Mouse (Mus musculus): ENCODE measurements around the gene Nlrp6. TPM values are rescaled to one million over a fixed set of nuclear protein-coding genes. Genes with fewer than 3 reads are reported as not detected.

The Nlrp6 gene
- total and polyA plus RNA-seq, 3 experiments, result 0.04 to 0.07 TPM; not detected in 1

DNA sequence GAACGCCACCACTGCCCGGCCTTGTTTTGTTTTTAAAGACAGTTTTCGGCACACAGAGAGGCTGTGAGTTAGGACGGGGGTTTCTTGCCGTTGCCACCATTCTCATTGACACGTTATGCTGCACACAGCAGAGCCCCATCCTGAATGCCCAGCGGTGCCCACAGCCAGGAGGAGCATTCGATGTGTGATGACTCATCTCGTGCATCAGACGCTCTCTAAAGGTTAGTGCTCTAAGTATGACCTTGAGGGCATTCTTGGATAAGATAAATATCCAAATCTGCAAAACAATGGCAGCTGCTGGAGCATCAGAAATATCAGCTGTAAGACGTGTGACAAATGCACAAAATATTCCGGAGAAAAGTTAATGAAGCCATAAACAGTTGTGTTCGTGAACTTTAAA lies 13.6 kb upstream of the Nlrp6 start:
- no peaks in the 10 kb centered on the region for H3K79me2 ChIP-seq (replicated peaks; ENCODE audit: control insufficient read depth, insufficient read depth, low read length)
- H3K27me3 ChIP-seq (ENCODE audit: control insufficient read depth, insufficient read depth, low read length), result no peaks in the 10 kb centered on the region
- H3K36me3 ChIP-seq (ENCODE audit: control insufficient read depth, insufficient read depth, low read length), result no peaks in the 10 kb centered on the region
- DNase-seq, result no peak
- TF ChIP-seq POLR2A (IDR thresholded peaks at IDR 0.05; ENCODE audit: insufficient read depth, low read depth, low read length) (no peak), CTCF (IDR thresholded peaks at IDR 0.05) (no peak), EP300 (IDR thresholded peaks at IDR 0.05; ENCODE audit: insufficient read depth, low read depth, low read length) (no peak)
- 70% methylated on average over 13 of the region's 13 CpGs for WGBS
- no peak overlapping the region for H3K4me3 ChIP-seq
- no peaks in the 10 kb centered on the region for H3K4me1 ChIP-seq (ENCODE audit: control insufficient read depth, insufficient read depth, low read length)
- H3K27ac ChIP-seq, result no peak overlapping the region
- intact Hi-C loops (cut with DNase I), result loop anchor here (5.0 kb wide), 1 partner anchor 50 kb away; the partner anchor contains the start of genes Gm45717 and Ifitm2
- no peak overlapping the region for H3K9ac ChIP-seq (ENCODE audit: low read depth, low read length)

DNA sequence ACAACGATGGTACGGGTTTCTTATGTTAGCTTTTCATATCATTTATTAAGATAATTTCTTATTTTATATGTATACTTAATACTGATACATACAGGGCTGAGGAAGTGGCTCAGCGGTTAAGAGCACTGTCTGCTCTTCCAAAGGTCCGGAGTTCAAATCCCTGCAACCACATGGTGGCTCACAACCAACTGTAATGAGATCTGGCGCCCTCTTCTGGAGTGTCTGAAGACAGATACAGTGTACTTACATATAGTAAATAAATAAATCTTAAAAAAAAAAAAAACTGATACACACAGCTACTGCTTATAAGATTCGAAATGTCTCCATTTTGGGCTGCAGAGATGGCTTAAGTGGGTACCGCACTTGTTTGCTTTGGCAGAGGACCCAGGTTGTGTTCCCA lies 13.0 kb upstream of the Nlrp6 start:
- Histone ChIP-seq H3K4me1 (ENCODE audit: control insufficient read depth, insufficient read depth, low read length) (no peaks in the 10 kb centered on the region), H3K27me3 (ENCODE audit: control insufficient read depth, insufficient read depth, low read length) (no peaks in the 10 kb centered on the region), H3K79me2 (replicated peaks; ENCODE audit: control insufficient read depth, insufficient read depth, low read length) (no peaks in the 10 kb centered on the region), H3K9ac (ENCODE audit: low read depth, low read length) (no peak overlapping the region), H3K4me3 (no peak overlapping the region), H3K27ac (no peak overlapping the region), H3K36me3 (ENCODE audit: control insufficient read depth, insufficient read depth, low read length) (no peaks in the 10 kb centered on the region)
- TF ChIP-seq CTCF (IDR thresholded peaks at IDR 0.05) (peak; percentile 47), EP300 (IDR thresholded peaks at IDR 0.05; ENCODE audit: insufficient read depth, low read depth, low read length) (no peak), POLR2A (IDR thresholded peaks at IDR 0.05; ENCODE audit: insufficient read depth, low read depth, low read length) (no peak)
- DNase-seq, result no peak
- 83% methylated on average over 7 of the region's 7 CpGs for WGBS
- intact Hi-C loops (cut with DNase I), result loop anchor here (1.0 to 5.0 kb wide), 6 partner anchors 33 to 269 kb away; partner anchors contain the start of genes Gm45717, Ifitm2 and Pgghg

- H3K27me3 ChIP-seq (ENCODE audit: control insufficient read depth, insufficient read depth, low read length), result no peaks in the 10 kb centered on the region
- H3K27ac ChIP-seq, result no peak overlapping the region
- no peaks in the 10 kb centered on the region for H3K79me2 ChIP-seq (replicated peaks; ENCODE audit: control insufficient read depth, insufficient read depth, low read length)
- H3K4me1 ChIP-seq (ENCODE audit: control insufficient read depth, insufficient read depth, low read length), result no peaks in the 10 kb centered on the region
- no peak for DNase-seq
- 58% methylated on average over 7 of the region's 7 CpGs for WGBS
- intact Hi-C loops (cut with DNase I), result loop anchor here (1.0 to 5.0 kb wide), 6 partner anchors 33 to 268 kb away; partner anchors contain the start of genes Gm45717, Ifitm2 and Pgghg
- no peak overlapping the region for H3K9ac ChIP-seq (ENCODE audit: low read depth, low read length)
- TF ChIP-seq EP300 (IDR thresholded peaks at IDR 0.05; ENCODE audit: insufficient read depth, low read depth, low read length), result no peak
- no peak for TF ChIP-seq POLR2A (IDR thresholded peaks at IDR 0.05; ENCODE audit: insufficient read depth, low read depth, low read length)
- TF ChIP-seq CTCF (IDR thresholded peaks at IDR 0.05), result no peak
- H3K36me3 ChIP-seq (ENCODE audit: control insufficient read depth, insufficient read depth, low read length), result no peaks in the 10 kb centered on the region
- no peak overlapping the region for H3K4me3 ChIP-seq
These were observed 12.5 kb upstream of the Nlrp6 start for GRCm38 (mm10) chr7:140908181-140908580.

- Histone ChIP-seq H3K4me1 (ENCODE audit: control insufficient read depth, insufficient read depth, low read length) (no peaks in the 10 kb centered on the region), H3K4me3 (peak overlapping the region; percentile 33), H3K27ac (no peak overlapping the region), H3K36me3 (ENCODE audit: control insufficient read depth, insufficient read depth, low read length) (no peaks in the 10 kb centered on the region), H3K9ac (ENCODE audit: low read depth, low read length) (peak overlapping the region; percentile 41; the same call in 1 of the 2 replicates), H3K27me3 (ENCODE audit: control insufficient read depth, insufficient read depth, low read length) (no peaks in the 10 kb centered on the region), H3K79me2 (replicated peaks; ENCODE audit: control insufficient read depth, insufficient read depth, low read length) (no peaks in the 10 kb centered on the region)
- intact Hi-C loops (cut with DNase I), result loop anchor here (1.0 to 5.0 kb wide), 6 partner anchors 32 to 268 kb away; partner anchors contain the start of genes Gm45717, Ifitm2 and Pgghg
- TF ChIP-seq POLR2A (IDR thresholded peaks at IDR 0.05; ENCODE audit: insufficient read depth, low read depth, low read length) (no peak), CTCF (IDR thresholded peaks at IDR 0.05) (peak; percentile 94), EP300 (IDR thresholded peaks at IDR 0.05; ENCODE audit: insufficient read depth, low read depth, low read length) (peak; percentile 63; the same call in 1 of the 2 replicates)
- DNase-seq, result peak; percentile 83 to 86
- WGBS, result 2% methylated on average over 19 of the region's 19 CpGs
These were observed 12.0 kb upstream of the Nlrp6 start for GRCm38 (mm10) chr7:140908634-140909107.

- H3K4me1 ChIP-seq (ENCODE audit: control insufficient read depth, insufficient read depth, low read length), result no peaks in the 10 kb centered on the region
- no peaks in the 10 kb centered on the region for H3K27me3 ChIP-seq (ENCODE audit: control insufficient read depth, insufficient read depth, low read length)
- intact Hi-C loops (cut with DNase I), result no loop called here
- WGBS, result 38% methylated on average over 3 of the region's 3 CpGs
- no peak for DNase-seq
- no peaks in the 10 kb centered on the region for H3K36me3 ChIP-seq (ENCODE audit: control insufficient read depth, insufficient read depth, low read length)
- no peaks in the 10 kb centered on the region for H3K79me2 ChIP-seq (replicated peaks; ENCODE audit: control insufficient read depth, insufficient read depth, low read length)
- TF ChIP-seq POLR2A (IDR thresholded peaks at IDR 0.05; ENCODE audit: insufficient read depth, low read depth, low read length) (no peak), CTCF (IDR thresholded peaks at IDR 0.05) (no peak), EP300 (IDR thresholded peaks at IDR 0.05; ENCODE audit: insufficient read depth, low read depth, low read length) (no peak)
- no peak overlapping the region for H3K9ac ChIP-seq (ENCODE audit: low read depth, low read length)
- no peak overlapping the region for H3K27ac ChIP-seq
- H3K4me3 ChIP-seq, result no peak overlapping the region
These were observed 8.4 kb upstream of the Nlrp6 start for GRCm38 (mm10) chr7:140912293-140912692.

DNA sequence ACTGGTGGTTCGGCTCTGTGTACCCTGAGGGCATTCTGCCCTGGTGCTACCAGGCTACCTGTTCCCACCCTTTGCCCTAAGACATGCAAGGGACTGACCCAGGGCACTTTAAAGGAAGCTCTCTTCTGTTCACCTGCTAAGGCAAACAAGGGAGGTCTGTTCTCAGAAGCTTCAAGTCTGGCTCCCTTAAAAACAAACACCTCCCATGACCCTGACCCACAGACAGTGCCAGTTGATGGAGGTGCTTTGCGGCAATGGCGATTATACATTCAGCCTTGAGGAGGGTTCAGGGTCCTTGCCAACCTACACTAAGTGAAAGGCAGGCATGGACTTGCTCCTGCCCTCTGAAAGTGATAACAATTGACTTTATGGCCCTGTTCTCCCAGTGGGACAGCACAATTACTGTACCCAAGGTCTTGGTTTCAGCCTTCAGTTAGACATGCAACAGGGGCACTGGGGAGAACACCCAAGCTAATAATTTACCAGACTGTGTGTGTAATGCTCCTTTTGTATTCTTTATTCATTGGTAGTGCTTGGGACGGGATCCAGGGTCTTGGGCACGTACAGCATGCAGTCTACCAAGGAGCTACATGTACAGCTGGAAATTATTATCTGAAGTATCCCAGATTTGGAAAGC lies 7.7 kb upstream of the Nlrp6 start:
- H3K27ac ChIP-seq, result no peak overlapping the region
- 77% methylated on average over 5 of the region's 5 CpGs for WGBS
- H3K4me3 ChIP-seq, result no peak overlapping the region
- TF ChIP-seq CTCF (IDR thresholded peaks at IDR 0.05) (no peak), EP300 (IDR thresholded peaks at IDR 0.05; ENCODE audit: insufficient read depth, low read depth, low read length) (no peak), POLR2A (IDR thresholded peaks at IDR 0.05; ENCODE audit: insufficient read depth, low read depth, low read length) (no peak)
- no peak for DNase-seq
- H3K27me3 ChIP-seq (ENCODE audit: control insufficient read depth, insufficient read depth, low read length), result no peaks in the 10 kb centered on the region
- H3K36me3 ChIP-seq (ENCODE audit: control insufficient read depth, insufficient read depth, low read length), result no peaks in the 10 kb centered on the region
- H3K79me2 ChIP-seq (replicated peaks; ENCODE audit: control insufficient read depth, insufficient read depth, low read length), result no peaks in the 10 kb centered on the region
- intact Hi-C loops (cut with DNase I), result no loop called here
- no peaks in the 10 kb centered on the region for H3K4me1 ChIP-seq (ENCODE audit: control insufficient read depth, insufficient read depth, low read length)
- H3K9ac ChIP-seq (ENCODE audit: low read depth, low read length), result no peak overlapping the region

Measured in heart, adult 2 months (tissue).